Mouse (Mus musculus) layer of hippocampus, postnatal 14 days (tissue): ENCODE measurements around the gene Hsd17b7. TPM values are rescaled to one million over a fixed set of nuclear protein-coding genes. Genes with fewer than 3 reads are reported as not detected.
"Not testable (repeated sequence)": the region's sequence is repeated elsewhere in the genome, so short reads cannot be mapped to it uniquely, and the experiment has no call there.

ENCODE experiments used
- DNase-seq, 2 experiments: peaks; one replicate each; pipeline ENCODE4 v3.0.0; 2021 to 2022; ENCODE audit warnings: low spot score in 2 of 2, mixed read lengths in 1 of 2
- long read RNA-seq, 2 experiments: library from polyadenylated mRNA; stranded (forward); transcript quantifications; one replicate each; pipeline ENCODE4 v2.0.0; 2021
- total RNA-seq, 2 experiments: library from RNA; stranded (reverse); gene quantifications; 2 replicates each; pipeline ENCODE4 v1.2.3; 2021

Hsd17b7 gene
- total RNA-seq = 10 to 100 TPM; 19.8 to 21.0 TPM
- long read RNA-seq, experiment 1, full-length matches to known transcripts = 15 of 19 reads
- long read RNA-seq, experiment 1, partial matches to known transcripts = 1 of 19 reads
- long read RNA-seq, experiment 1, other reads (novel, unspliced or antisense) = 3 of 19 reads
- long read RNA-seq, experiment 2, full-length matches to known transcripts = 13 of 15 reads
- long read RNA-seq, experiment 2, partial matches to known transcripts = 0 of 15 reads
- long read RNA-seq, experiment 2, other reads (novel, unspliced or antisense) = 2 of 15 reads

GRCm38 (mm10) chr1:169968792-169969515 lies at the start of gene Hsd17b7:
Gene Hsd17b7, minus strand, starts transcription at chr1:169969241.
- DNase-seq = peak; percentile 96 to 99

DNA sequence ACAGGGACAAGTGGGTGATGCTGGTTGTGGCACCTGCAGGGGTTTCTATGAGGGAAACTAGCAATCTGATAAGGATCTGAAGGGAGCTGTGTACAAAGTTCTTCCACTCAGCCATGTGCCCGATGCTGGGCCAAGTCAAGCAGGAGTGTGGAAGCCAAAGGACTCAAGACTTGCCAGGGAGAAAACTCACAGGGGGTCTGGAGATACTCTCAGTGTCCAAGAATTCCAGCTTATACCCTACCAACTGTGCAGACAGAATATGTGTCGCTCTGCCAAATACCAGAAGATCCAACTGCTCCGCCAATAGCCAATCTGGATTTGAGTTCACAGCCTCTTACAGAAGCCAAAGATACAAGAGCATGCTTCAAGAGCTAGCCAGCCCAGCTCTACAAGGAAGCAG lies 45.7 kb upstream of the Hsd17b7 start:
- no peak for DNase-seq

DNA sequence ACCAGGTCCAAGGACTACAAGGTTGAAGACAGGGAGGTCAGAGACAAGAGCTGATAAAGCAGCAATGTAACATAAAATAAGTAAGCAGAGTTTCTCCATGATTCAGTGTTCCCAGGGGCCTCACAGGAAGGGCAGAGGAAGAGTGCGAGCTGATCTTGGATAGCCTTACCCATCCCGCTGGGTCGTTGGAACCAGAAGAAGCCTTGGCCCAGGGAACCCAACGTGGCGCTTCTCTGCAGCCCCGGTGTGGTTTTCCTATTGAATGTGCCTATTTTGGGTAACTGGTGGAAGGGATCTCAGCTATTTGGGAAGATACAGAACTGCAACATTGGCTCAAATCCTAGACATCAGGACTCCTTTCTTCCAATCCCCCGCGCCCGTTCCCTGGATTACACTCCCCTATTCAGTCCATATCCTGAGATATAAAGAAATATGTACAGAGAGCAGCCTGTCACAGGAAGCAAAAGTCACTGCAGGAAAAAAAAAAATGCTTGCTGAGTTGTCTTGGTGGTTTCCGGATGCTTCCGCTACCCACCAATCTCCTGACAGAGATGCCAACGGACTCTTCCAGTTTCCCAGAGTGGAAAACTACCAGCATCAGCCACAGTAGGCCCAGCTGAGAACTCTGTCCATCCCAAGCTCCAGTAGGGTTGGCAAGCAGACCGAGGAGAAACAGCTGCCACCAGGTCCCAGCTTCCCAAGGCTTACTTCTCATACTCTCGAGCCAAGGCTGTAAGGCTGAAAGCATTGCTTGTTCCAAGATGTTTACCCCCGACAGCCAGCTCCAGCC lies 41.9 kb upstream of the Hsd17b7 start:
- no peak for DNase-seq

DNA sequence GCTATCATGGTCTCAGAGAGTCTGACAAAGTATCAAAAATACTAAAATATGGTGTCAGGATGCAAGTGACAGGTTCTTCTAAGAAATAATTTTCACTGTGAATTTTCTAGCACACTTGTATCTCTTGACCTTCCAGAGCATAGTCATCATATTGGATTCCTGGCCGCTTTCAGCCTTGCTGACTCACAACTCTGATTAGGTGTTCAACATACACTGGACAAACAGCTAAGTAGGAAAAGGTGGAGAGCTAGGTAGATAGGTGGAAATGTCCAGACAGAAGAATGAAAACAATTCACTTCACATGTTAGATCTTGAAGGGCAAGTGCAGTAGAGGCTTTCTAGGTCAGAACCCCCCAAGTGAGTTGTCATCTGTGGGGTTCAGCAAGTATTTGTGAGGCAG lies 40.3 kb upstream of the Hsd17b7 start:
- no peak for DNase-seq

GRCm38 (mm10) chr1:170008432-170009220 lies 39.6 kb upstream of the Hsd17b7 start:
- no peak for DNase-seq

DNA sequence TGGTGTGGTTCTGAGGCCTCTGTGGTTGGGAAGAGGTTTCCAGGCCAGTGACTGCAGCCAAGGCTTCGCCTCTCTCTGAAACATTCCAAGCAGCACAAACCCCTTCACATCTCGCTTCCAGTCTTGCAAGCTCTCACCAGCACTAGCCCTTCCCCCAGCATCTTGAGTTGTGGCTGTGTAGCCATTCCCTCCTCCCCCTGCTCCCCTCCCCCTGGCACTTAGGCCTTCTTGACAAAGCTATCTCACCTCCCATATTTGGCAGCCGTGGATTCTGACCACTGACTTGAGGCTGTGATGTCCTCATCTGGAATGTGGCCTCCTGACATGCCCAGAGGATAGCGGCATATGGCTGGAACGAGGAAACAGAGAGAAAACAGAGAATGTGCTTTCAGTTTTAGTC lies 37.5 kb upstream of the Hsd17b7 start:
- DNase-seq = no peak

- DNase-seq = no peak
Measured at GRCm38 (mm10) chr1:170005297-170005696, 36.3 kb upstream of the Hsd17b7 start.

DNA sequence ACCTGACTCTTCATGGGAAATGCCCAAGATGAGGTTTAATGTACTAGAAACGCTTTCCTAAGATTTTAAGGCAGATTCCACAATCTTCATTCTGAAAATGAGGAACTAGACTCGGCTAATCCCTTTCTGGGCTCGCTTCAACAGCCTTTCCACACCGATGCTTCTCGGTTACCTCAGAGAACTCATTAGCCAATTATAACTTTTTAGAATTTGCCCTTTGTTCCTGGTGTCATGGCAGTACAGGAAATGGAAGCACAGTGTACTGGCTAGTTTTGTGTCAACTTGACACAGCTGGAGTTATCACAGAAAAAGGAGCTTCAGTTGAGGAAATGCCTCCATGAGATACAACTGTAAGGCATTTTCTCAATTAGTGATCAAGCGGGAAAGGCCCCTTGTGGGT lies 24.9 kb upstream of the Hsd17b7 start:
- DNase-seq = not testable (repeated sequence)

DNA sequence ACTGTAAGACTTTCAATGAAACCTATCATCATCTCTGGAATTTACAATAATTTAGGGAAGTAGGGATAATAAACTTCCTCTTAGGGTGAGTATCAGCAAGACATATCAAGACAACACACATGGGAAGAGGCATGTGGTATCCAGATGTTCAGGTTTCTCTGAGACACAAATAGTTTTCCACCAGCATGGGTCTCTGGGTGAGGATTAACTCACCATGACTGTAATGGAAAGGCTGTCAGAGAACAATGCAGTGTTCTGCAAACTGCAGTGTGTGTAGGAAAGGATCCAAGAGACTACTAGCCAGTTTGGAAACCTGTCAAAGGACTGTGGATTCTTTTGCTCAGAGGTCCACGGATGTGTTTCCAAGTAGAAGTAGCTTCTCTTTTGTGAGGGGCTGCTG lies 17.1 kb upstream of the Hsd17b7 start:
- DNase-seq = no peak

DNA sequence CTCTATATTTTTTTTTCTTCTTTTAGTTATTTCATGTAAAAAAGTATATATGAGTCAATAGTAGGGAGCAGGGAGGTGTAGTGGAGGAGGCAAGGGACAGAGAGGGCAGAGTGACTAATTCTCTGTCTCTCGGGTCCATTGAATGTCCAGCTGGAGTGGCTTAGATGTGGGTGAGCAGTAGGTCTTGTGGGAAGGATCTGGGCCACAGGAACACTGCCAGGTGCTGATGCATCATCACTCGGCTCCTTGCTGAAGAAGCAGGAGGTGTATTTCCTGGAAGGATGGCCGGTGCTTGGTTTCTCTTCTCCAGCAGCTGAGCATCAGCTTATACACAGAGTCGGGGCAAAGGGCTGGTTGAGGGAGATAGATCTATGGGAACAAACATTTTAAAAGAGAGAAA lies 8.6 kb upstream of the Hsd17b7 start:
- DNase-seq = no peak

DNA sequence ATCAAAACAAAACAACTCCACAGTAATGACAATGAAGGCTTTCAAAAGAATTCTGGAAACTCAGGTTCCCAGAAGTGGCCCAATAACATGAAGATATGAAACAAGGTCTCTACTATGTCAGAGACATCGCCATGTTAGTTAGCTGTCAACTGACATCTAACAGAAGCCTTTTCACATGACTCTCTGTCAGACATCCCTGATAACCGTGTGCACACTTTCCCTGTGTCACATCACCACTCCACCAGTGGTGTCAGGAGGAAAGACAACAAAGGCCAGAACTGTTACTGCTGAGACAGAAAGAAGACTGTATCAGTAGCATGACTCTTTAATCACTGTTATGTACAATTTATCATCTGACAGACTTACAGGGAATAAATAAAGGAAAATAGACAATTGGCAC lies 3.0 kb upstream of the Hsd17b7 start:
- DNase-seq = no peak

GRCm38 (mm10) chr1:169970936-169971335 lies 1.9 kb upstream of the Hsd17b7 start:
- no peak for DNase-seq

- no peak for DNase-seq
Measured at GRCm38 (mm10) chr1:169969516-169969886, 460 bp upstream of the Hsd17b7 start.

GRCm38 (mm10) chr1:169953106-169953505 lies 15.9 kb downstream of the Hsd17b7 start:
- no peak for DNase-seq

GRCm38 (mm10) chr1:169952636-169953035 lies 16.4 kb downstream of the Hsd17b7 start:
- no peak for DNase-seq

GRCm38 (mm10) chr1:169951561-169951960 lies 17.5 kb downstream of the Hsd17b7 start:
- no peak for DNase-seq

DNA sequence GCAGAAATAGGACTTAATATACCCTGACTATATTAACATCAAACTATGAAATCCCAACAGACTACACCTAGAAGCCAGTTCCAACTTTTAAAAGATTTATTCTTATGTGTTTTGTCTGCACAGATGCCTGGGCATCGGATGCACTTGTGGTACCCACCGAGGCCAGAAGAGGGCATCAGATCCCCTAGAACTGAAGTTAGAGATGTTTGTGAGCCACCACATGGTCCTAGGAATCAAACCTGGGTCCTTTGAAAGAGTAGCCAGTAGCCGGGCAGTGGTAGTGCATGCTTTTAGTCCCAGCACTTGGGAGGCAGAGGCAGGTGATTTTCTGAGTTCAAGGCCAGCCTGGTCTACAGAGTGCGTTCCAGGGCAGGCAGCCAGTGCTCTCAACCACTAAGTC lies 18.4 kb downstream of the Hsd17b7 start:
- no peak for DNase-seq

DNA sequence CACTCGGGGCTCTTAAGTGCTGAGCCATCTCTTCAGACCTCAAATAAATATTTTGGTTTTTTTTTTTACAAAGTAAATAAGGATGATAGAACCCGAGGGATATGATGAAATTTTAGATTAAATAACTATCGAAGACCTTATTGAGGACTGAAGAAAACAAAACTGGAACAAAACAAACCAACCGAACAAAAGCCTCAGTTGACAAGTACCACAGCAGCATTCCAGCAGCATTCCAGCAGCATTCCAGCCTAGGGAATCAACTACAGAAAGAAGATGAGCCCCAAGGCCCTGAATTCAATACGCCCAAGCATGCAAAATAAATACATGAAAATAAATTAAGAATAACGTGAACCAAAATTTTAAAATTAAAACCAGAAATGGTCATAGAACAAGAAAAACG lies 19.1 kb downstream of the Hsd17b7 start:
- DNase-seq = no peak

- no peak for DNase-seq
Measured at GRCm38 (mm10) chr1:169948866-169949265, 20.2 kb downstream of the Hsd17b7 start.

- no peak for DNase-seq
Measured at GRCm38 (mm10) chr1:169948280-169948679, 20.8 kb downstream of the Hsd17b7 start.

DNA sequence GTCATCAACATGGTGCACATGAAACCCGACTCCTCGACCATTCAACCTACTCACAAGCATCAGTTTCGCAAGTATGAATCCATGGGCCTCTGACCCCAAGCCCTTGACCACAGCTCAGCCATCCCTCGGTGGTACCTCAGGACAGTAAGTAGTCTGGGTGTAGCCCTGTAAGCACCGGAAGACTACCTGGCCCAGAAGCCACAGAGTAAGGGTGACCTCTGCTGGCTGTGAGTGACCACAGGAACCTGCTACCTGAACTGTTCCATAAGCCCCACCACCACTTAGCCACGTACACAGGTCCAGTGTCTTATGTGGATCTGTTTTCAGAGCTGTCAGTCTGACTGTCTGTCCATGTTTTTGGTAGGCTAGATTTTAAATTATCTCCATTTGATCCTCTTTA lies 21.4 kb downstream of the Hsd17b7 start:
- no peak for DNase-seq
